8 mouse cellular contexts compared by ENCODE assay signal in the genomic region with DNA sequence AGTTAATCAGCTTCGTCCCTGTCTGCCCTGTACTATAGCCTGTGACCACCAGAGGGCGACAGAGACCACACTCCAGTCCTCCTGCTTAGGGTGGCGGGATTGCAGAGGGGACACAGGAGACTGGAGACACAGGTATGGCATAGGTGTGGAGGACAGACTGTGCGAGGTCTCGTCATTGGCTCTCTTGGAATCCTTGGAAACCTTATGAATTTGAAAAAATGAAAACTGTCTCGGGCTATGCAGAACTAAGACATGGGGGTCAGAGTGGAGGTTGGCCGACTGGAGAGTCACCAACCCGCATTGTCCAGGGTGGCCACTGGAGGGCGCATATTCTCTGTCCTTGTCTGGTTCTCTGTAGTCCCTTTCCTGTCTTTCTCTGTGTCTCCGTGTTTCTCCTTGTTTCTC. TPM values are rescaled to one million over a fixed set of nuclear protein-coding genes. Genes with fewer than 3 reads are reported as not detected.
DNase-seq lines count a peak whose midpoint lies in the region; ATAC-seq lines count a peak whose summit lies in the region.

No protein-coding gene starts in this region.

- no peaks in the 10 kb centered on the region for H3K4me1 ChIP-seq in brown adipose tissue, adult 24 weeks (ENCODE audit: control insufficient read depth, insufficient read depth, insufficient read length, low read length)
- H3K4me1 ChIP-seq in heart, embryonic 14.5 days (ENCODE audit: control insufficient read depth in 2 of 2, insufficient read depth in 2 of 2, low read length in 2 of 2) = peaks cover 14 to 17% of the 10 kb centered on the region in 2 experiments
- peaks cover 15% of the 10 kb centered on the region for H3K4me1 ChIP-seq in liver, embryonic 12.5 days
- H3K4me1 ChIP-seq in stomach, embryonic 14.5 days (ENCODE audit: control insufficient read depth, insufficient read depth, low read length) = peaks cover 27% of the 10 kb centered on the region

- H3K9ac ChIP-seq in heart, embryonic 14.5 days (ENCODE audit: low read length) = 0 out of 2 replicates have a peak overlapping the region, but pooled peaks have one; percentile 34
- H3K9ac ChIP-seq in liver, embryonic 12.5 days = no peak overlapping the region
- H3K9ac ChIP-seq in stomach, embryonic 14.5 days (replicated peaks; ENCODE audit: low read depth, low read length) = no peak overlapping the region

- peak overlapping the region; percentile 40 for H3K4me3 ChIP-seq in brown adipose tissue, adult 24 weeks (ENCODE audit: insufficient read depth, low read depth, low read length)
- peak overlapping the region; percentile 11 to 33; a peak in 3 of 4 replicates for H3K4me3 ChIP-seq in heart, embryonic 14.5 days (ENCODE audit: control insufficient read depth in 1 of 2, insufficient read depth in 1 of 2, low read depth in 1 of 2, low read length in 2 of 2)
- 0 out of 2 replicates have a peak overlapping the region, but pooled peaks have one; percentile 27 for H3K4me3 ChIP-seq in liver, embryonic 12.5 days
- no peak overlapping the region for H3K4me3 ChIP-seq in stomach, embryonic 14.5 days (ENCODE audit: low read depth, low read length)

- no peaks in the 10 kb centered on the region for H3K36me3 ChIP-seq in heart, embryonic 14.5 days (ENCODE audit: control insufficient read depth, insufficient read depth, low read length)
- no peaks in the 10 kb centered on the region for H3K36me3 ChIP-seq in liver, embryonic 12.5 days
- H3K36me3 ChIP-seq in stomach, embryonic 14.5 days (ENCODE audit: control insufficient read depth, insufficient read depth, low read length) = no peaks in the 10 kb centered on the region

- H3K4me2 ChIP-seq in heart, embryonic 14.5 days (ENCODE audit: low read length) = peak overlapping the region; percentile 55
- peak overlapping the region; percentile 55 for H3K4me2 ChIP-seq in liver, embryonic 12.5 days
- H3K4me2 ChIP-seq in stomach, embryonic 14.5 days (replicated peaks; ENCODE audit: low read depth, low read length) = peak overlapping the region; percentile 34

- DNase-seq in fibroblast of lung, adult 2 months (ENCODE audit: low read depth) = peak; percentile 73
- DNase-seq in kidney, postnatal 10 days = peak; percentile 94
- DNase-seq in natural killer cell, adult 2 months (ENCODE audit: low spot score in 2 of 2) = peak; percentile 70 to 81

- no peaks in the 10 kb centered on the region for H3K9me3 ChIP-seq in heart, embryonic 14.5 days (ENCODE audit: control insufficient read depth, low read length)
- no peaks in the 10 kb centered on the region for H3K9me3 ChIP-seq in liver, embryonic 12.5 days (replicated peaks)
- H3K9me3 ChIP-seq in stomach, embryonic 14.5 days (ENCODE audit: control insufficient read depth, low read depth, low read length) = no peaks in the 10 kb centered on the region

- 0% methylated on average over 10 of the region's 10 CpGs for WGBS in heart, embryonic 14.5 days
- under 1% methylated on average over 10 of the region's 10 CpGs for WGBS in liver, embryonic 12.5 days (ENCODE audit: insufficient replicate concordance)
- WGBS in stomach, embryonic 14.5 days = 0% methylated on average over 10 of the region's 10 CpGs

- peak; percentile 88 for ATAC-seq in CD4-positive, CD25-positive, alpha-beta regulatory T cell, adult 4 months
- 0 out of 2 replicates have a peak, but pooled peaks have one; percentile 26 for ATAC-seq in heart, embryonic 14.5 days (ENCODE audit: insufficient number of reproducible peaks, insufficient read depth, low FRiP score, low read depth)
- ATAC-seq in liver, embryonic 12.5 days = peak; percentile 55
- peak; percentile 43; the same call in 1 of the 2 replicates for ATAC-seq in stomach, embryonic 14.5 days (ENCODE audit: insufficient number of reproducible peaks, insufficient read depth, low FRiP score, low read depth)

- H3K27me3 ChIP-seq in heart, embryonic 14.5 days (ENCODE audit: control insufficient read depth, insufficient read depth, low read length) = peaks cover 39% of the 10 kb centered on the region
- peaks cover 57% of the 10 kb centered on the region for H3K27me3 ChIP-seq in liver, embryonic 12.5 days (replicated peaks)
- no peaks in the 10 kb centered on the region for H3K27me3 ChIP-seq in stomach, embryonic 14.5 days (ENCODE audit: control insufficient read depth, insufficient read depth, low read length)

- H3K27ac ChIP-seq in brown adipose tissue, adult 24 weeks (replicated peaks; ENCODE audit: low read depth, low read length) = no peak overlapping the region
- no peak overlapping the region for H3K27ac ChIP-seq in heart, embryonic 14.5 days (replicated peaks in 1 of 2; ENCODE audit: control insufficient read depth in 1 of 2, insufficient read depth in 1 of 2, low read depth in 2 of 2, low read length in 2 of 2)
- H3K27ac ChIP-seq in liver, embryonic 12.5 days = no peak overlapping the region
- H3K27ac ChIP-seq in stomach, embryonic 14.5 days (ENCODE audit: low read length) = no peak overlapping the region

RNA-seq across cellular contexts. Expression of a gene that starts 1.8 kb away (rescaled TPM):
- not detected for polyA plus RNA-seq in CD4-positive, CD25-positive, alpha-beta regulatory T cell, adult 4 months (2017; shearing (Covaris generic))
- not detected in 2 replicates for polyA plus RNA-seq in brown adipose tissue, adult 24 weeks (2012; ENCODE audit: insufficient read depth, insufficient read length, missing spikeins)
- not detected in 2 replicates for polyA plus RNA-seq in heart, embryonic 14.5 days (2014; fragmentation: Nextera tagmentation; extraction: Ambion mirVana)
- not detected in 2 replicates for polyA plus RNA-seq in liver, embryonic 12.5 days (2016; fragmentation: Nextera tagmentation; extraction: Ambion mirVana)
- polyA plus RNA-seq in stomach, embryonic 14.5 days (2014; fragmentation: Nextera tagmentation; extraction: Ambion mirVana) = 1.2 and 2.0 TPM in 2 replicates

RNA-seq across cellular contexts. Expression of a gene that starts 49.2 kb away (rescaled TPM):
- polyA plus RNA-seq in CD4-positive, CD25-positive, alpha-beta regulatory T cell, adult 4 months (2017; shearing (Covaris generic)) = 1 to 10 TPM; 2.2 to 4.2 TPM
- 8.0 and 9.9 TPM in 2 replicates for polyA plus RNA-seq in brown adipose tissue, adult 24 weeks (2012; ENCODE audit: insufficient read depth, insufficient read length, missing spikeins)
- polyA plus RNA-seq in heart, embryonic 14.5 days (2014; fragmentation: Nextera tagmentation; extraction: Ambion mirVana) = 12.0 and 12.2 TPM in 2 replicates
- polyA plus RNA-seq in liver, embryonic 12.5 days (2016; fragmentation: Nextera tagmentation; extraction: Ambion mirVana) = 14.5 and 15.9 TPM in 2 replicates
- polyA plus RNA-seq in stomach, embryonic 14.5 days (2014; fragmentation: Nextera tagmentation; extraction: Ambion mirVana) = 11.1 and 11.6 TPM in 2 replicates

Comparison
In these comparisons a context has a peak if more than half of its experiments do, and no peak if none do; other contexts are left out.
1. ATAC-seq: peak in every context shown above with its lines; median percentile 88 in CD4-positive, CD25-positive, alpha-beta regulatory T cell, adult 4 months; 55 in liver, embryonic 12.5 days; 43 in stomach, embryonic 14.5 days; 26 in heart, embryonic 14.5 days.